Mouse (Mus musculus) 416B (cell line): ENCODE measurements around the gene Ptprz1.
"Not testable (repeated sequence)": the region's sequence is repeated elsewhere in the genome, so short reads cannot be mapped to it uniquely, and the experiment has no call there.

ENCODE experiments used
- DNase-seq: peaks from one replicate; pipeline ENCODE4 v3.0.0; 2011; ENCODE audit warnings: low read depth

Ptprz1 gene

DNA sequence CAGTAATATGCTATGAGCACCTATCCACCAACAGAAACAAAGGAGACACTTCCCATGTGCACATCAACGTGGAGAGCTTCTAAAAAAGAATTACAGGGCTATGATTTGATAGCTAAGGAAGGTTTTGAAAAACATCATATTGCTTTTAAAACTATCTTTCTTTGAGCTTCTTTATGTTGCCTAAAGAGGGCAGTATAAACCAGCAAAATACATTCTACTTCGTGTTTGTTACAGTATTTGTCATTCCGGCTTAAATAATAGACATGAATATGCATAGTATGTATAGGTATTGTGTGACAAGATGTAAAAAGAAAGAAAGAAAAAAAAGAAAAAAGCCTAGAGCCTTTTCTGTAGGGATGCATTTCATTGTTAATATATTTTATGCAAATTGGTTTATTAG is 127.8 kb downstream of the Ptprz1 start:
- peak; percentile 17 for DNase-seq

DNA sequence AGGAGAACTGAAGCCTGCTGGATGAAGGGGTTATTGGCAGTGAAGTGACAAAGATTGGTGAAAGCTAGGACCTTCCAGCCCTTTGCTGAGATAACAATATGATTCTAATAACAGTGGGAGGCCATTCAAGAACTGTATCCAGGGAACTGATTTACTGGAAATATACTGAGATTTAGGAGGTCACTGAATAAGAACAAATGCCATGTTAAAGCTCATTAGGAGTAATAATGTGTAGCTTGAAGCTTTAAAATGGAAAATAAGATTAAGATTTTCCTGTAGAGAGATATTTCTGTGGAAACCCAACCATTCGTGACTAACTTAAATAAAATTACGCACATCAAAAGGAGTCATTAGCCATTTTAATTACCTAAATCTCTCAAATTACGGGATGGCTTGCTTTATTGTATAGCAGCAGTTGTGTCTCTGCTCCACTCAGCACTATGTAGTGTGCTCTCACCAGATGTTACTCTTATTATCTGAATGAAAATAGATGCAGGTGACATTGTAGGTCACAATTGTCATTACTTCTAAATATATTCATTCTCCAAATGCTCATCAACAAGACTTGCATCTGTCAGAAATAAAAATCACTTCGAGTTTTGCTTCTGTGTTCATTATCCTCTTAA is 139.8 kb downstream of the Ptprz1 start:
- DNase-seq, result no peak

DNA sequence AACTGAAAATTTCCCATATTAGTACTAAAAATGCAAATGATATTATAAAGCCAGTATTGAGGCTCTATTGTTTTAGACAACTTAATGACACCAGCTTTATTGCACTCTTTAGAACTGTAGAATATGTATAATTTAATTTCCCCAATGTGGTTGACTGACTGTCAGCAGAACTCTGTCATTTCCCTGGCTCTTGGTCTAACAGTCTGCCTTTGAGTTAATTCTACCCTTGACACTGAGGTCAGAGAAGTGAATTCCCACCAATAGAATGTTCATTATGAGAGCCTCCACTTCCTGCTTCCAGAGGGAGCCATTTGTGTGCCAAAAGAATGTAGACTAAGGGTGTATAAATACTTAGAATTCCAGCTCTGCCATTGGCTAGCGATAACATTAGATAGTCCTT is 152.9 kb downstream of the Ptprz1 start:
- DNase-seq, result no peak

GRCm38 (mm10) chr6:23048836-23049235 is 173.5 kb downstream of the Ptprz1 start:
- no peak for DNase-seq

GRCm38 (mm10) chr6:23055734-23056133 is 180.4 kb downstream of the Ptprz1 start:
- no peak for DNase-seq

GRCm38 (mm10) chr6:23076060-23076459 is 200.8 kb downstream of the Ptprz1 start:
- no peak for DNase-seq

DNA sequence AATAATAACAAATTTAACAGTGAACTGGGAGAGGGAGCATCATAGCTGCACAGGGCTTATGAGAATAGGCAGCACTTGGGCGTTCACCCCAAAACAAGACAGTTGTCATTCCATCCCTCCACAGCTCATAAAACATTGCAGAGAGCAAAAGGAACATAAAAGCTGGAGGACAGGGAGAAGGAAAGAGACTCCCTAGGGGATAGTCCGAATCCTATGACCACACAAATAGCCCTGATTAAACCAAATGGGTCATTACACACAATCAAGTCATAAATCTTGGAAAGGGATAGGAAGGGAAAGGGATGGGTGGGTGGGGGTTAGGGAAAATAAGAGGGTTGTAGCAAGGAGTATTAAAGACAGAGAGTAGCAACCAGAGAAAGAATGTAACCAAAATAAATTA is 203.0 kb downstream of the Ptprz1 start:
- DNase-seq, result no peak

- DNase-seq, result no peak
Observed at GRCm38 (mm10) chr6:23079991-23080680, 204.8 kb downstream of the Ptprz1 start.

- no peak for DNase-seq
Observed at GRCm38 (mm10) chr6:23084587-23085421, 209.5 kb downstream of the Ptprz1 start.

DNA sequence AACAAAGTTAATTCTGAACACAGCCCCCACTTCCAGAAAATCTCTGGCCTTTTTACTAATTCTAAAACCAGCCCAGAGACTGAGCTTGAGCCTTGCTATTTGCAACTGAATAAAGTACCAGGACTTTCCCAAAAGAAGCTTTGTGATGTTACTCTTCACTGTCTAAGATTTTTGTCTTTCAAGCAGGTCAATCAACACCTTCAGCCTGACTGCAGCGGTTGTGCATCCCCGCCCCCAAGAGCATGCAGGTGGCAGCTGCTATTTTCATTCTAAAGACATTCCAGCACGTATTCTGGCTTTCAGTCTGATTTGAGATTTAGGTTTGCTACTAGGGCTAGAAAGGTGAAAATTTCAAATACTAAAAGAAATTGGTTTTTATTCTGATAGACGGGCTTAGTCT is 214.0 kb downstream of the Ptprz1 start:
- not testable (repeated sequence) for DNase-seq

GRCm38 (mm10) chr6:23090346-23091055 is 215.2 kb downstream of the Ptprz1 start:
- not testable (repeated sequence) for DNase-seq
